Mouse (Mus musculus): ENCODE measurements around the gene Ube2h. TPM values are rescaled to one million over a fixed set of nuclear protein-coding genes. Genes with fewer than 3 reads are reported as not detected.

Ube2h gene
- total RNA-seq, 2 experiments from 2014 or later, result 90.5 to 92.1 TPM

DNA sequence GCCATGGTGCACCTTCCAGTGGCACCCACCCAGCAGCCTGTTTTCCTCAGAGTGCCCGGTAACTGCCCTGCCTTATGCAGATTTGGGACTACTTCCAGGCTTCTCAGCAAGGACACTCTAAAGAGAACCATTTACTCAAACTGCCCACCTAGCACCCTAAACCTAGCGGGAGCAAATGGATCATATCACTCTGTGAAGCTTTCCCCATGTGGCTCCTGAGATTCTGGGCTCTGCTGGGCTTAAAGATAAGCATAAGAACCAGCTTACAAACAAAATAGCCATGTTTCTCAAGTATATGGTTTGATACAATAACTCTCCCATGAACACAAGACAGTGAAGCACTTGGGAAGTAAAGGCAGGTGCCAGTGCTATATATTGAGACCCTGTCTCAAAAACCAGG is 11.8 kb downstream of the Ube2h start:
- intact Hi-C loops (cut with DNase I), result no loop called here
- Histone ChIP-seq H3K4me3 (no peak overlapping the region), H3K27ac (no peak overlapping the region)
- DNase-seq (ENCODE audit: extremely low spot score in 1 of 2, low spot score in 2 of 2), result no peak
- TF ChIP-seq CTCF (IDR thresholded peaks at IDR 0.05), result no peak

DNA sequence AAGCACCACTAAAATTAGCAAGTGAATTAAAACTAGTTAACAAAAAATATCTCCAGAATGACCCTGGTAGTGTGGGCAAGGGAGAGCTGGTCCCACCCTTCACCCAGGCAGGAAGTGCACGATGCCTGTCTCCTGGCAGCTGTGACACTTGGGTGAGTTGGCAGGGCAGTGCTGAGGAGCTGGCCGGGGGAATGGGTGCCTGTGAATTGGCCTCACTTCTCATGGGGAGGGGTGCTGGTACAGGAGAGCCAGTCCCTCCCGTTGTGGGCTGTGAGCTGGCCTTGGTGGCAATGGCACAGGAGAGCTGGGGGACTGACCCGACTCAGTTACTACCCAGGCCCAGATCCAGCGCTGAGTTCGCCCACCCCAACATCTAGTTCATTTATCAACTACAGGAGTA is 16.4 kb downstream of the Ube2h start:
- no peak for TF ChIP-seq CTCF (IDR thresholded peaks at IDR 0.05)
- intact Hi-C loops (cut with DNase I), result no loop called here
- no peak overlapping the region for H3K27ac ChIP-seq
- H3K4me3 ChIP-seq, result no peak overlapping the region
- no peak for DNase-seq (ENCODE audit: extremely low spot score in 1 of 2, low spot score in 2 of 2)

DNA sequence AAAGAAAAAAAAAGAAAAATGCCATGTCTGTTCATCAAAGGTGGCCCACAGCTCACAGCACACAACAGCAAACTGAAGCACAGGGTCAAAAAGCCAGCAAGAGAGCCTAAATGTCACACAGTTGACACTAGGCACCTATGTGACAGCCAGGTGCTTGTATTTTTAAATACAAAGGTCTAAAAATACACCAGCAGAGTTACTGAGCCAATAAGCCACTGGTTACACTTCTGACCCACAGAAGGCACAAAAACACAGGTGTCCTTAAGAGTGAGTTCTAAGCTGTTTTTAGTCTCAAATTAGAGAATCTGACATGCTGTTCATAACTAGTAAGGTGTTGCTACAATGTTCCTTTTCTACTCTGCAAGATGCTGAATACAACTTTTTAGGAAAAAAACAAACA is 17.7 kb downstream of the Ube2h start:
- Histone ChIP-seq H3K4me3 (no peak overlapping the region), H3K27ac (no peak overlapping the region)
- DNase-seq (ENCODE audit: extremely low spot score in 1 of 2, low spot score in 2 of 2), result no peak
- no peak for TF ChIP-seq CTCF (IDR thresholded peaks at IDR 0.05)
- intact Hi-C loops (cut with DNase I), result no loop called here

- H3K27ac ChIP-seq, result no peak overlapping the region
- no peak overlapping the region for H3K4me3 ChIP-seq
- no peak for TF ChIP-seq CTCF (IDR thresholded peaks at IDR 0.05)
- intact Hi-C loops (cut with DNase I), result no loop called here
- DNase-seq (ENCODE audit: extremely low spot score in 1 of 2, low spot score in 2 of 2), result no peak
Observed at GRCm38 (mm10) chr6:30284177-30284576, 20.2 kb downstream of the Ube2h start.

- intact Hi-C loops (cut with DNase I), result no loop called here
- Histone ChIP-seq H3K4me3 (no peak overlapping the region), H3K27ac (no peak overlapping the region)
- DNase-seq (ENCODE audit: extremely low spot score in 1 of 2, low spot score in 2 of 2), result no peak
- TF ChIP-seq CTCF (IDR thresholded peaks at IDR 0.05), result no peak
Observed at GRCm38 (mm10) chr6:30282361-30282760, 22.0 kb downstream of the Ube2h start.

GRCm38 (mm10) chr6:30278374-30278773 is 26.0 kb downstream of the Ube2h start:
- Histone ChIP-seq H3K4me3 (no peak overlapping the region), H3K27ac (no peak overlapping the region)
- peak; percentile 53 for TF ChIP-seq CTCF (IDR thresholded peaks at IDR 0.05)
- intact Hi-C loops (cut with DNase I), result no loop called here
- no peak for DNase-seq (ENCODE audit: extremely low spot score in 1 of 2, low spot score in 2 of 2)

GRCm38 (mm10) chr6:30276882-30277281 is 27.5 kb downstream of the Ube2h start:
- no peak overlapping the region for H3K4me3 ChIP-seq
- intact Hi-C loops (cut with DNase I), result no loop called here
- no peak overlapping the region for H3K27ac ChIP-seq
- no peak for TF ChIP-seq CTCF (IDR thresholded peaks at IDR 0.05)
- DNase-seq (ENCODE audit: extremely low spot score in 1 of 2, low spot score in 2 of 2), result no peak

- no peak for TF ChIP-seq CTCF (IDR thresholded peaks at IDR 0.05)
- intact Hi-C loops (cut with DNase I), result no loop called here
- no peak for DNase-seq (ENCODE audit: extremely low spot score in 1 of 2, low spot score in 2 of 2)
- Histone ChIP-seq H3K27ac (no peak overlapping the region), H3K4me3 (no peak overlapping the region)
Observed at GRCm38 (mm10) chr6:30276375-30276774, 28.0 kb downstream of the Ube2h start.

GRCm38 (mm10) chr6:30275159-30275847 is 29.0 kb downstream of the Ube2h start:
- no peak for TF ChIP-seq CTCF (IDR thresholded peaks at IDR 0.05)
- intact Hi-C loops (cut with DNase I), result no loop called here
- no peak overlapping the region for H3K27ac ChIP-seq
- H3K4me3 ChIP-seq, result no peak overlapping the region
- DNase-seq (ENCODE audit: extremely low spot score in 1 of 2, low spot score in 2 of 2), result no peak

DNA sequence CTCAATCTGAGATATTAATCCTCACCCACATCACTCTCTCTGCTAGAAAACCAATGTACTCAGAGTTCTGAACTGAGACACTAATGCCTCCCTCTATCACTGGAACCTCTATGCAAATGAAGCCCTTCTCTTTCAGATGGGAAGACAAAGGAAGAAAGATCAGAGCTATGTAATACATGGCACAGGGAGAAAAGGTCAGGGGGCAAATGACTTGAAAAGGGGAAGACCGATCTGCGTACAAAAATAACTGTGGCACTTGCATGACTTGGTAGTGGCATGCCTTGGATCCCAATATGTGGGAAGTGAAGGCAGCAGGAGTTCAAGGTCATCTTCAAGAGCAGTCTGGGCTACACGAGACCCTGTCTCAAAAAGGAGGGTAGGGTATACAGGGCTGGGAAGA is 31.4 kb downstream of the Ube2h start:
- intact Hi-C loops (cut with DNase I), result no loop called here
- no peak for DNase-seq (ENCODE audit: extremely low spot score in 1 of 2, low spot score in 2 of 2)
- H3K27ac ChIP-seq, result no peak overlapping the region
- no peak overlapping the region for H3K4me3 ChIP-seq
- no peak for TF ChIP-seq CTCF (IDR thresholded peaks at IDR 0.05)

GRCm38 (mm10) chr6:30272338-30272905 is 31.9 kb downstream of the Ube2h start:
- H3K27ac ChIP-seq, result no peak overlapping the region
- H3K4me3 ChIP-seq, result no peak overlapping the region
- no peak for TF ChIP-seq CTCF (IDR thresholded peaks at IDR 0.05)
- intact Hi-C loops (cut with DNase I), result no loop called here
- DNase-seq (ENCODE audit: extremely low spot score in 1 of 2, low spot score in 2 of 2), result no peak

DNA sequence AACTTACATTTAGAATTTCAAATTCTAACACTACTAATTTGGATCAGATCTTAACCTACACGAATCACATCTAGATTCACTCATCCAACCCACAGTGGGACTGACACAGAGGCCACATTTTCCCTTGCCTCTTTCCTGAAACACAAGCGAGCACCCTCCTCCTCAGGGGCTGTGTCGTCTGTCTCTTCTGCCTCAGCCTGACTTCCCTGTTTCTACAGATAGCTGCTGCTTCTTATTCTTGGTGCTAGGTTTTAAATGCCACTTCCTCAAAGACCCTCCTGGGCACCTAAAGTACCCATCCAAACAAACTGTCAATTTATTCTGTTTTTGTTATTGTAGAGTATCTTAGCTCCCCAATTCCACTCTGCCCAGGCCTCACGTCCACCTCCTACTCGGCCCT is 34.5 kb downstream of the Ube2h start:
- intact Hi-C loops (cut with DNase I), result no loop called here

DNA sequence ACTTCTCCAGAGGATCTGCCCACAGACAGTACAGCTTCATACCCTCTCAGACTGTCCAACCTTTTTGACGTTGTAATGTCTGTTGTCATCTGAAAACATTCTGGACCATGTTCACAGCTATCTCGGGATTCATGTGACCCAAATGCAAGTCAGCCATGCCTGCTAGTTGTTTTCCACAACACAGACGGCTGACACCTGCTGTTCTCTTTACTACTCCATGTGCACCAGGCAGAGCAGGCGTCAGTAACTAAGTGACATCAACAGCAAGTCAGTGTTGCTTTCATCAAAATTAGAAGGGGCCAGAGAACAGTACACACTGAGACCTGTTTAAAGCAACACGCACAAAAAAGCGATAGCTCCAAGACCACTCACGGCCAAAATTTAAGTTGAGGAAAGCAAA is 36.9 kb downstream of the Ube2h start:
- Histone ChIP-seq H3K4me3 (no peak overlapping the region), H3K27ac (no peak overlapping the region)
- no peak for TF ChIP-seq CTCF (IDR thresholded peaks at IDR 0.05)
- no peak for DNase-seq (ENCODE audit: extremely low spot score in 1 of 2, low spot score in 2 of 2)
- intact Hi-C loops (cut with DNase I), result no loop called here

More for the DNA sequence above, 34.5 kb downstream of the Ube2h start:
- H3K27ac ChIP-seq, result no peak overlapping the region
- no peak for TF ChIP-seq CTCF (IDR thresholded peaks at IDR 0.05)
- H3K4me3 ChIP-seq, result no peak overlapping the region
- no peak for DNase-seq (ENCODE audit: extremely low spot score in 1 of 2, low spot score in 2 of 2)
